ENCODE assay signal across 13 mouse cellular contexts in genomic region chr5:117011128-117011527, GRCm38 (mm10).
"Had no signal": no experiment of that assay in that cellular context is flagged by ENCODE, and none has a peak within 500 bp of the region (broad histone marks: within the 10 kb centered on the region; RNA-seq: fewer than 3 reads in every experiment).

No protein-coding gene starts in this region.

- DNase-seq: kidney, postnatal 14 days; layer of hippocampus, adult 9-11 months; layer of hippocampus, postnatal 36 days; left cerebral cortex, postnatal 4 days; liver, postnatal 0 days; lung, embryonic 14.5 days; retina, postnatal 1 day; right cerebral cortex, postnatal 25 days; spleen, adult 18-20 months; thymus, adult 18-20 months; thymus, postnatal 36 days had no signal

- ATAC-seq: liver, postnatal 0 days; lung, postnatal 0 days; midbrain, embryonic 15.5 days had no signal
